Mouse (Mus musculus) neural tube, embryonic 15.5 days (tissue): ENCODE data around the gene Actn2. TPM values are rescaled to one million over a fixed set of nuclear protein-coding genes. Genes with fewer than 3 reads are reported as not detected.

Experiments used
- ATAC-seq: fragments of 200-750 bp; cut with Nextera tagmentation; 2 replicates; pipeline ENCODE4 v1.8.0; 2017; ENCODE audit warnings: mild to moderate bottlenecking, moderate TSS enrichment, moderate library complexity; ENCODE audit not compliant: low FRiP score
- H3K27ac ChIP-seq: fragments of 300-500 bp; sonication (generic); replicated peaks from 2 replicates; pipeline ENCODE4 v1.5.1; 2015; ENCODE audit warnings: mild to moderate bottlenecking, inconsistent platforms
- H3K27me3 ChIP-seq: fragments of 300-500 bp; sonication (generic); replicated peaks from 2 replicates; pipeline ENCODE4 v1.6.1; 2015; ENCODE audit warnings: inconsistent platforms
- H3K36me3 ChIP-seq: fragments of 300-500 bp; sonication (generic); 2 replicates; pipeline ENCODE4 v1.6.1; 2015; ENCODE audit warnings: inconsistent platforms
- H3K4me1 ChIP-seq: fragments of 300-500 bp; sonication (generic); 2 replicates; pipeline ENCODE4 v1.6.1; 2015; ENCODE audit warnings: inconsistent platforms
- H3K4me2 ChIP-seq: fragments of 300-500 bp; sonication (generic); 2 replicates; pipeline ENCODE4 v1.6.1; 2015; ENCODE audit warnings: inconsistent platforms, mild to moderate bottlenecking, moderate library complexity
- H3K4me3 ChIP-seq: fragments of 300-500 bp; sonication (generic); replicated peaks from 2 replicates; pipeline ENCODE4 v1.5.1; 2015; ENCODE audit warnings: mild to moderate bottlenecking, inconsistent platforms
- H3K9ac ChIP-seq: fragments of 300-500 bp; sonication (generic); replicated peaks from 2 replicates; pipeline ENCODE4 v1.6.1; 2015; ENCODE audit warnings: mild to moderate bottlenecking, inconsistent platforms
- H3K9me3 ChIP-seq: fragments of 300-500 bp; sonication (generic); replicated peaks from 2 replicates; pipeline ENCODE4 v1.6.1; 2016; ENCODE audit warnings: inconsistent platforms
- WGBS: fragments of 180-500 bp; shearing (Covaris S2); methylation state at CpG from one replicate; pipeline ENCODE4 v1.1.7; 2015; ENCODE audit warnings: mixed read lengths; 5-methylcytosine and 5-hydroxymethylcytosine counted together
- polyA plus RNA-seq: library from polyadenylated mRNA; unstranded; fragments of >200 nt; fragmentation: Nextera tagmentation; extraction: Ambion mirVana; gene quantifications from 2 replicates; pipeline ENCODE4 v1.2.1, GENCODE M21; 2015

Actn2 gene
- polyA plus RNA-seq, 1 experiment from 2014 or later, result 22.6 TPM

DNA sequence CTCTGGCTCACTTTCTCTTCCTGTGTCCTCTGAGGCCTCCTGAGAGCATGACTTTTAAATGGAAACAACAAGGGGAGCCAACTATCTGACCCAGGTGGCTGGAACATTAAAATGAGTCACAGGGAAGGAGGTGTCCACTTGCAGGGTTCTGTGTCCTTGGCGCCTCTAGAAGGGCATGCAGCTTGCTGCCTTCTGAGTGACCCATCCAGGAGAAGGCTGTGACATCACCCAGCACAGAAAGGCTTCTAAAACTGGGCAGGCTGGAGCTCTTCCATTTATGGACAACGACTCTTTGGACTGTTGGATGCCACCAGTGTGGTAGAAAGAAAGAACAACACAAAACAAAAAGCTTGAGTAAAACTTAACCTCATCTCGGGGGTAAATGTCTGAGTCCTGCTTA, 56.7 kb downstream of the Actn2 start:
- H3K27ac ChIP-seq, result no peak overlapping the region
- H3K9me3 ChIP-seq, result no peaks in the 10 kb centered on the region
- 86% methylated on average over 3 of the region's 3 CpGs for WGBS
- H3K9ac ChIP-seq, result no peak overlapping the region
- no peak for ATAC-seq
- no peaks in the 10 kb centered on the region for H3K4me1 ChIP-seq
- no peak overlapping the region for H3K4me3 ChIP-seq
- H3K4me2 ChIP-seq, result no peak overlapping the region
- no peaks in the 10 kb centered on the region for H3K36me3 ChIP-seq
- H3K27me3 ChIP-seq, result no peaks in the 10 kb centered on the region

DNA sequence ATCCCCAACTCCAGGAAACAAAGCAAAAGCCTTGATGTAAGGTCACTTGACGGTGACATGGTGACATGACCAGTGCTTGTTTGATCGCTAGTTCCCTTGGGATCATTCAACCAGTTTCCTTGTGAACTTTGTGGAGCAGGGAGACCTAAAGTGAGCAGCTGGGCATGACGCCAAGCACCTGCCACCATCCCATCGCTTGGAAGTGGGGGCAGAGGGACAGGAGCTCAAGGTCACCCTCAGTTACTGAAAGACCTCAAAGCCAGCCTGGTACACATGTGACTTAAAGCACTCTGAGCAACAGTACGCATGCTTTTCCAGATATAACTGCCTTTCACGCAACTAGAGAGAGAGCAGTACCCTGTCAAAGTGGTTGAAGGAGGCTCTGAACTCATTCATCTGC, 65.8 kb downstream of the Actn2 start:
- Histone ChIP-seq H3K4me1 (no peaks in the 10 kb centered on the region), H3K4me3 (no peak overlapping the region), H3K27me3 (no peaks in the 10 kb centered on the region), H3K36me3 (no peaks in the 10 kb centered on the region), H3K27ac (no peak overlapping the region), H3K4me2 (no peak overlapping the region), H3K9me3 (no peaks in the 10 kb centered on the region), H3K9ac (no peak overlapping the region)
- no peak for ATAC-seq
- WGBS, result 85% methylated on average over 6 of the region's 6 CpGs

DNA sequence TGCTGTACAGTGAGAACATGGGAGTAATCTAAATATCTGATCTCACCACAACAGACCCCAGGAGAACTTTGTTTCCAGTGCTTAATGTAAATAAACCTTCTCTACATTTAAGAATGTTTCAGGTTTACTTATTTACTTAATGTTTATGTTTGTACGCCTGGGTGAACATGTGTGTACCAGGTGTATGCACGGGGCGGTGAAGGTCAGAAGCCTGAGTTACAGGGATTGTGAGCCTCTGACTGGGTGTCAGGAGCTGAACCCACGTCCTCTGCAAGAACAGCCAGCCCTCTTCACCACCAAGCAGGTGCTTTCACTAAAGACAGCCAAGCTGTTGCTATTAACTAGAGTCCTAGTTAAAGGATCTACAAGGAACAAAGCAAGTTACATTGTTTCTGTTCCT, 66.3 kb downstream of the Actn2 start:
- no peaks in the 10 kb centered on the region for H3K4me1 ChIP-seq
- no peaks in the 10 kb centered on the region for H3K27me3 ChIP-seq
- H3K4me3 ChIP-seq, result no peak overlapping the region
- no peak overlapping the region for H3K27ac ChIP-seq
- 86% methylated on average over 4 of the region's 4 CpGs for WGBS
- H3K36me3 ChIP-seq, result no peaks in the 10 kb centered on the region
- no peak for ATAC-seq
- no peak overlapping the region for H3K9ac ChIP-seq
- H3K9me3 ChIP-seq, result no peaks in the 10 kb centered on the region
- no peak overlapping the region for H3K4me2 ChIP-seq

DNA sequence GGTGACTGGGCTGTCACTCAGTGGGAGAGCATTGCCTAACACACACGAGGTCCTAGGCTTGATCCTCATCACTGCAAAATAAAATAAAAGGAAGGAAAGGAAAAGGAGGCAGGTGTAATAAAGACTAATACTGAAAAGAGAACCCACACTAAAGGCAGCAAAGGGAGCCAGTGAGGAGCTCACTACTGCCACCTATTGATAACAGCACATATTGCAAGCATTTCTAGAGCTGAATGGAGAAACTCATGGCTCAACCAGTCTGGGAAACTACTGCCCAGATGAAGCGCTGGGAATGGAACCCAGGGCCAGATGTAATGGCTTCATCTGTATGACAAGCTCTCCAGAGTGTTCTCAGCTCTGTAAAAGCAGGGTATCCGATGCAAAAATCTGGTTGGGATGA, 67.6 kb downstream of the Actn2 start:
- Histone ChIP-seq H3K9me3 (no peaks in the 10 kb centered on the region), H3K36me3 (no peaks in the 10 kb centered on the region; the same call in 1 of the 2 replicates), H3K9ac (no peak overlapping the region), H3K27ac (no peak overlapping the region), H3K27me3 (no peaks in the 10 kb centered on the region), H3K4me1 (no peaks in the 10 kb centered on the region), H3K4me3 (no peak overlapping the region), H3K4me2 (no peak overlapping the region)
- no peak for ATAC-seq
- 54% methylated on average over 3 of the region's 3 CpGs for WGBS

DNA sequence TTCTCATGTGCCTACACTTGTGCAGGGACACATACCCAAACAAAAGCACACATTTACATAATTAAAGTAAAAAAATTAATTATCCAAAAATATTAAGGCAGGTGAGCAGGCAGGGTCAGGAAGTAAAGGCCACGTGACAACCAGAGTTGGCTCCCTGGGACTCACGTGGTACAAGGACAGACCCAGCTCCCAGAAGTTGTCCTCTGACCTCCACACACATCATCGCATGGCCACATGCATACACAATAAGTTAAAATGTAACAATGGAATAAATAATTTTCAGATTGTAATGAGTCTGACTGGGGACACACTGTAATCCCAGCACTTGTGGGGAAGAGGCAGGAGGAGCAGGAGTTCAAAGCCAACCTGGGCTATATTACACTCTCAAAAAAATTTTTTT, 72.6 kb downstream of the Actn2 start:
- no peak for ATAC-seq
- no peak overlapping the region for H3K9ac ChIP-seq
- H3K4me1 ChIP-seq, result no peaks in the 10 kb centered on the region
- H3K27me3 ChIP-seq, result no peaks in the 10 kb centered on the region
- H3K27ac ChIP-seq, result no peak overlapping the region
- no peak overlapping the region for H3K4me3 ChIP-seq
- H3K36me3 ChIP-seq, result no peaks in the 10 kb centered on the region; the same call in 1 of the 2 replicates
- no peak overlapping the region for H3K4me2 ChIP-seq
- WGBS, result 95% methylated on average over 3 of the region's 3 CpGs
- no peaks in the 10 kb centered on the region for H3K9me3 ChIP-seq

DNA sequence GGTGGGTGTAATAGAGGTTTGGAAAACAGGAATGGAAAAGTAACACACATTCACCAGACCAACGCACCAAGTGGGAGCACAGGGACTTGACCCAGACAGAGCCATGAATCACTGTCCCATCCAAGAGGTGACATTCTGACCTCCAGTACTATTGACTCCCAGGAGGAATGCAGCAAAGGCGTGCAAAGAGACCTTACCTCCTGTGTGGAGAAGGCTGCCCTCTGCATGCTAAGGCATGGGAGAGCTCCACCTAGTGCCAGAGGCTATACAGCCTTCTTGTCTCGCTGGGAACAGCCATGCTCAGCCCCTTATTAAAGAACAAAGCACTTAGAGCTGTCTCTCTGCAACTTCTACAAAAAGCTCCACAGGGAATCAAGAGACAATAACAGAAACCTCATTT, 73.5 kb downstream of the Actn2 start:
- Histone ChIP-seq H3K4me3 (no peak overlapping the region), H3K4me1 (no peaks in the 10 kb centered on the region), H3K36me3 (no peaks in the 10 kb centered on the region; the same call in 1 of the 2 replicates), H3K9ac (no peak overlapping the region), H3K9me3 (no peaks in the 10 kb centered on the region), H3K27me3 (no peaks in the 10 kb centered on the region), H3K4me2 (no peak overlapping the region), H3K27ac (no peak overlapping the region)
- 47% methylated on average over 3 of the region's 3 CpGs for WGBS
- ATAC-seq, result no peak

DNA sequence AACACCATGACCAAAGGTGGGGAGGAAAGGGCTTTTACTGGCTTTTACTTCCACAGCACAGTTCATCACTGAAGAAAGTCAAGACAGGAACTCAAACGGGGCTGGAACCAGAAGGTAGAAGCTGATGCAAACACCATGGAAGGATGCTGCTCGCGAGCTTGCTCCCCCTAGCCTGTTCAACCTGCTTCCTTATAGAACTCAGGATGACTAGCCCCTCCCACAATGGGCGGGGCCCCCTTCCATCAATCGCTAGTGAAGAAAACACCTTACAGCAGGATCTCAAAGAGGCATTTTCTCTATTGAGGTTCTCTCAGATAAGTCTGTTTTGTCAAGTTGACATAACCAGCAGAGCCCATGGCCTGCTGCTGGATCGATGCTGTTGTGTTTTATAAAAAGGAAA, 76.6 kb downstream of the Actn2 start:
- no peaks in the 10 kb centered on the region; the same call in 1 of the 2 replicates for H3K9me3 ChIP-seq
- WGBS, result 78% methylated on average over 6 of the region's 6 CpGs
- no peaks in the 10 kb centered on the region; the same call in 1 of the 2 replicates for H3K36me3 ChIP-seq
- H3K27me3 ChIP-seq, result no peaks in the 10 kb centered on the region
- H3K27ac ChIP-seq, result no peak overlapping the region
- ATAC-seq, result no peak
- H3K4me3 ChIP-seq, result no peak overlapping the region
- no peaks in the 10 kb centered on the region for H3K4me1 ChIP-seq
- no peak overlapping the region for H3K4me2 ChIP-seq
- H3K9ac ChIP-seq, result no peak overlapping the region

DNA sequence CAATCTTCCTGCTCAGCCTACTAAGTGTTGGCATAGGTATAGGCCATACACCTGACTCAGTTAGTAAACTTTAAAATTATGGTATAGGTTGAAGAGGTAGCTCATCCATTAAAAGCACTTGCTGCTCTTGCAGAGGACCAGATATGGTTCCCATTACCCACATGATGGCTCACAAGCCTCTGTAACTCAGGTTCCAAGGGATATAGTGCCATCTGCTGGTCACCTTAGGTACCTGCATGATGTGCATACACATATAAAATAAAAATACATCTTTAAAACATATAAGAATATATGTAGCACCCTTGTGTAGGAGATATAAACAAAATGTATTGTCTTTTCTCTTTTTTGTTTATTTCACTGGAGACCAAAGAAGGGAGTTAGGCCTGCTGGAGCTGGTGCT, 79.1 kb downstream of the Actn2 start:
- no peaks in the 10 kb centered on the region for H3K27me3 ChIP-seq
- no peak overlapping the region for H3K27ac ChIP-seq
- no peak overlapping the region for H3K4me2 ChIP-seq
- H3K36me3 ChIP-seq, result no peaks in the 10 kb centered on the region
- no peaks in the 10 kb centered on the region; the same call in 1 of the 2 replicates for H3K9me3 ChIP-seq
- H3K9ac ChIP-seq, result no peak overlapping the region
- no peak for ATAC-seq
- no peak overlapping the region for H3K4me3 ChIP-seq
- H3K4me1 ChIP-seq, result peaks cover 10% of the 10 kb centered on the region

DNA sequence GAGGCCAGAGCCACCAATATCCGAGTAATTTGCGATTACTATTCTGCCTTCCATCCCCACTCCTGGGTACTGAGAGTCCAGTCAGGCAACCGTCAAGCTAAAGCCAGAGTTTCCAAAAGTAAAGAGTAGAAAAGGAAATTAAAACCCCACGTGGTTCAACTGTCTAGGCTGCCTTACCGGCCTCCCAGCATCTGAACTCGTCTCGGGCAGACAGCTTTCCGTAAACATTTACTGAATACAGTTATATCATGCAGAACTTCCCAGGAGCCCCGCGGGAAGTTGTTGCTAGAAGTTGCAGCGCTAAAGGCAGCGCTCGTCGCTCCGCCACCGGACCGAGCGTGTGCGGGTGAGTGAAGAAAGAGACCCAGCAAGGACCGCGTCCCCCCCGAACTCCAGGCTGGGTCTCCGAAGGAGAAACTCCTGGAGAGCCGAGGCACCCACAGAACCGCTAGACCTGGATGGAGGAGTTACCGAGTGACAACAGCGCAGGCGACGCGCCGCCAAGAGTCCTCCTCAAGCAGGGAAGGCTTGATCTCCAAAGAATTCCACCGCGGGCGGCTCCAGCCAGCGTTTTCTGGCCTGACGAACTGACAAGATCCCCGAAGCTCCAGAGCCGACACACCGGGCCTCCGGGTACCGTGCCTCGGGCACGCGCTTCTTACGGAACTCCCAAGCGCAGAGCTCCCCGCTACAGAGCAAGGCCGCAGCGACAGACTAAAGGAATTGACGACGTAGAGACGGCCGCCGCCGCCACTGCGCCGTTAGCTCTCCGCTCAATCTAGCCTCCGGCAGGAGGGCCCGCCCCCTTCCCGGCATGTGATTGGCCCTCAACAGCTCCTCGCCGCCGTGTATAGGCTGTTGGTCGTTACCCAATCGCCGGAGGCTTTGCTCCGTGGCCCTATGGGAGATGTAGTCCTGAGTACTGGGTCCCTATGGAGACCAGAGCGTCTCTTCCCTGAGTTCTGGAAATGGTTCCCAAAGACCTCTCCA, 82.9 kb downstream of the Actn2 start, which contains the start of gene Mtr:
TSS of gene Mtr (minus strand) at position 723 of the 990 bp plus-strand sequence.
- H3K36me3 ChIP-seq, result no peaks in the 10 kb centered on the region; the same call in 1 of the 2 replicates
- H3K9ac ChIP-seq, result peak within 1 kb of the TSS; percentile 73
- H3K4me2 ChIP-seq, result peak within 1 kb of the TSS; percentile 76
- under 1% methylated on average over 69 of the region's 69 CpGs for WGBS
- no peaks in the 10 kb centered on the region; the same call in 1 of the 2 replicates for H3K9me3 ChIP-seq
- ATAC-seq, result peak; percentile 100
- peaks cover 21% of the 10 kb centered on the region for H3K4me1 ChIP-seq
- H3K27me3 ChIP-seq, result no peaks in the 10 kb centered on the region
- peak within 1 kb of the TSS; percentile 86 for H3K27ac ChIP-seq
- peak within 1 kb of the TSS; percentile 78 for H3K4me3 ChIP-seq

DNA sequence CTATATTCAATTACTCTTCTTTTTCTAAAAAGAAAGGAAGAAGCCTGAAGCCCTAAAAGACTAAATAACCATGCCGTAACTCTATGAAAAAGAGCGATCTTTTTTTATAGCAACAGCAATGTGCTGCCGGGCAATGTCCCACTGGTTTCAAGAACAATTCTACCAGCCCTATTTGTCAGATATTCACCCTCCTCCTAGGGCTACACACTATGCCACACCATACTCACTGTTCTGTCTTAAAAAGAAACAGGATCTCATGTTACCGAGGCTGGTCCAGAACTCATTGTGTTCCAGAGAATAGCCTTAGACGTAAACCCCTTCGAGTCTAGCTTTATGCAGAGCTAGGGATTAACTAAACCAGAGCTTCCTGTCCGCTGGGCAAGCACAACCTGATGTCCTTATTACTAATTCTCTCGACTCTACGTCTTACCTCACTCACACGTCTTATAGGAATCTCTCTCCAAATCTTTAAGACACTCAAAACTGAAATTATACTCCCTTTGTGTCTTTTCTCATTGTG, 83.6 kb downstream of the Actn2 start:
- Histone ChIP-seq H3K4me2 (peak overlapping the region; percentile 76), H3K9ac (peak overlapping the region; percentile 73), H3K27me3 (no peaks in the 10 kb centered on the region), H3K36me3 (no peaks in the 10 kb centered on the region; the same call in 1 of the 2 replicates), H3K27ac (peak overlapping the region; percentile 86; the same call in 1 of the 2 replicates), H3K4me1 (peaks cover 21% of the 10 kb centered on the region), H3K9me3 (no peaks in the 10 kb centered on the region; the same call in 1 of the 2 replicates), H3K4me3 (peak overlapping the region; percentile 78)
- WGBS, result 8% methylated on average over 10 of the region's 10 CpGs
- no peak for ATAC-seq

DNA sequence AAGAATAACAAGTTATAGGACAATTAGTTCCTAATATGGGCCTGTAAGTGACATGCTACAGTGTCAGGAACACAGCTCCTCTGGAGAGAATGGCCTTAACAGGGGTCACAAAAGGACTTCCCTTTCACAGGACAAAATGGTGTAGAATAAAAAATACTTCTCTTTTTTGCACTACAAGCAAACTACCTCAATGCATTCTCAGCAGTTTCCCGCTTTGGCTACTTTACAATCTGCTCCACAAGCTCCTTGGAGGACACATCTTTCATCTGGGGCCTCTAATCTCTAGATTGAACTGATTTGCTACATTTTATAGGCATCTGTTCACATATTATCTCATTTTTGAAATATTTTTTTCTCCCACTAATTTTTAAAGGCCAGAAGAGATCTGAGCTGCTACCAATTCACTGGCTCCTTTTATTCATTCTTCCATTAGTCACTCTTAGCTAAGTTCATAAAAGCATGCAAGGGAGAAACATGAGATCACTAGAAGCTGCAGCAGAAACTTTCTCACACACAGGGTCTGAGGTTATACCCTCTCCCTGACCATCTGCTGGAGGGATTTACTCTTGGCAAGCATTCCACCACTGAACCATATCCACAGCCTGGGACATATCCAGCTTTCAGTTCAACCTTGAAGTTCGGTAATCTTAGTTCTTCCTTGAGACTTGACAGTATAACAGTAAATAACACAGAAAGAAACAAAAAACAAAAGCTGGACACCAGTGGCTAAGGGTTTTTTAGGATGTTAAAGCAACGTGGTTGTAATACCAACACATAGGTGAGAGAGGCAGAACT, 84.5 kb downstream of the Actn2 start:
- no peaks in the 10 kb centered on the region for H3K27me3 ChIP-seq
- no peak overlapping the region for H3K27ac ChIP-seq
- 72% methylated on average over 3 of the region's 3 CpGs for WGBS
- no peaks in the 10 kb centered on the region; the same call in 1 of the 2 replicates for H3K36me3 ChIP-seq
- H3K9ac ChIP-seq, result no peak overlapping the region
- peaks cover 21% of the 10 kb centered on the region for H3K4me1 ChIP-seq
- ATAC-seq, result no peak
- peak overlapping the region; percentile 78 for H3K4me3 ChIP-seq
- no peaks in the 10 kb centered on the region for H3K9me3 ChIP-seq
- peak overlapping the region; percentile 76 for H3K4me2 ChIP-seq
